Mouse (Mus musculus): ENCODE measurements around the gene Gm973.

- TF ChIP-seq CTCF (conservative IDR thresholded peaks at IDR 0.05; ENCODE audit: low read length) (no peak), POU5F1 (IDR thresholded peaks at IDR 0.05; ENCODE audit: borderline replicate concordance, low read length) (no peak), NANOG (IDR thresholded peaks at IDR 0.05; ENCODE audit: borderline replicate concordance, low read length) (no peak)
Measured at GRCm38 (mm10) chr1:59574262-59575187, 58.5 kb downstream of the Gm973 start.
